Mouse (Mus musculus) inflammation-experienced regulatory T-cells (primary cell): ENCODE measurements around the gene Dhx29. TPM values are rescaled to one million over a fixed set of nuclear protein-coding genes. Genes with fewer than 3 reads are reported as not detected.

Source experiments
- polyA plus RNA-seq, 2 experiments: library from polyadenylated mRNA; unstranded; fragments of 100-300 nt; shearing (Covaris generic); gene quantifications; one replicate each; pipeline ENCODE4 v1.2.1; 2017

Gene Dhx29
- polyA plus RNA-seq: 10 to 100 TPM; 32.2 to 34.8 TPM

GRCm38 (mm10) chr13:112927287-112928001 is at the start of gene Dhx29, which contains the start of gene Mtrex:
Gene Dhx29, plus strand, starts transcription at chr13:112927454.
Gene Mtrex, minus strand, starts transcription at chr13:112927398.

GRCm38 (mm10) chr13:112987532-112987943 is 60.3 kb downstream of the Dhx29 start, which contains the start of gene Ccno:
Gene Ccno, plus strand, starts transcription at chr13:112987802.

GRCm38 (mm10) chr13:112993531-112994152 is 66.4 kb downstream of the Dhx29 start, which contains the start of gene Mcidas:
Gene Mcidas, plus strand, starts transcription at chr13:112993845.

Other genes starting within 250 kb of the Dhx29 start
- gene Plpp1, start 126.7 kb upstream of the Dhx29 start, polyA plus RNA-seq: 1 to 10 TPM; 2.4 to 4.9 TPM
- gene Mtrex, start 56 bp upstream of the Dhx29 start, polyA plus RNA-seq: 10 to 100 TPM; 74.0 to 78.6 TPM
- gene Ccno, start 60.3 kb downstream of the Dhx29 start, polyA plus RNA-seq: under 1 TPM; 0.11 to 0.44 TPM
- gene Mcidas, start 66.4 kb downstream of the Dhx29 start, polyA plus RNA-seq: 1 to 10 TPM in 1 of 2 experiments, not detected in 1; 1.3 TPM
- gene Cdc20b, start 107.7 kb downstream of the Dhx29 start, polyA plus RNA-seq: not detected
- gene Gpx8, start 119.0 kb downstream of the Dhx29 start, polyA plus RNA-seq: under 1 TPM in 1 of 2 experiments, not detected in 1; 0.27 TPM
- gene Gzma, start 173.5 kb downstream of the Dhx29 start, polyA plus RNA-seq: 1 to 10 TPM in 1 of 2 experiments, under 1 TPM in 1; 0.24 to 1.2 TPM